Mouse (Mus musculus): ENCODE measurements at regions not wholly inside any gene's neighbourhood (a gene's known extent, or its start where the extent isn't known, plus 50 kb on each side); places are given as distances from the start of the nearest gene placed in this dataset.

- TF ChIP-seq GATA1 (IDR thresholded peaks at IDR 0.05; ENCODE audit: borderline replicate concordance, low read length) (no peak), CTCF (IDR thresholded peaks at IDR 0.05; ENCODE audit: low read depth, low read length) (no peak)
These were observed 135.4 kb upstream of the Runx1 start for GRCm38 (mm10) chr16:92961361-92961760.
